Mouse (Mus musculus): ENCODE data around the gene Plekhg3. TPM values are rescaled to one million over a fixed set of nuclear protein-coding genes. Genes with fewer than 3 reads are reported as not detected.

The Plekhg3 gene
- polyA plus RNA-seq, 1 experiment: 11.2 TPM

DNA sequence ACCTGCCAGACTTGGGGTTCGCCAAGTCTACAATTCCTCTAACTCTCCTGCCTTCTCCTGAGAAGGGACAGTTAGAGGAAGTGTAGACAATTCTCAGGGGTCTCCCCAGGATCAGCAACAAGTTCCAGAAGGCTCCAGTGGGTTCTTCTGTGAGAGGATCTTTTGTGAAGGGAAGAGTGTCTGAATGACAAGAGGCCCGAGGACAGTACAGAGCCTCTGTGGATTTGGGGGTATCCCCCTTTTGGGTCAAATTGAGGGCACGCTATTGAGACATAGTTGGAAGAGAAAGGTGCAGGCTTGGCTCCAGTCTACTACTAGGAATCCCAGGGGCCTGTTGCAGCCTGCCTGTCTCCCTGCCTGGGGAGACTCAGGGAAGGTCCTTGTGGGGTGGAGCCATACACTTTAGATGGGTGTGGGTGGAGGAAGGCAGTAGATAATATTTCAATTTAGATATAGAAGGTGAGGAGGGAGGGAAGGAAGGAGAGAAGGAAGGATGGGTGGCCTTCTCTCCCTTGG, 24.2 kb downstream of the Plekhg3 start:
- no peak overlapping the region for H3K4me2 ChIP-seq (ENCODE audit: low read depth)
- no peaks in the 10 kb centered on the region for H3K36me3 ChIP-seq (ENCODE audit: control insufficient read depth, insufficient read depth)
- no peak overlapping the region for H3ac ChIP-seq (ENCODE audit: control insufficient read depth, insufficient read length)
- no peaks in the 10 kb centered on the region for H3K27me3 ChIP-seq (ENCODE audit: control insufficient read depth, insufficient read depth, insufficient read length)
- no peak overlapping the region for H3K4me3 ChIP-seq
- TF ChIP-seq POLR2A (IDR thresholded peaks at IDR 0.05; ENCODE audit: insufficient read length, low read depth): no peak
- peaks cover 57% of the 10 kb centered on the region for H3K79me2 ChIP-seq (ENCODE audit: control insufficient read depth, insufficient read depth)

DNA sequence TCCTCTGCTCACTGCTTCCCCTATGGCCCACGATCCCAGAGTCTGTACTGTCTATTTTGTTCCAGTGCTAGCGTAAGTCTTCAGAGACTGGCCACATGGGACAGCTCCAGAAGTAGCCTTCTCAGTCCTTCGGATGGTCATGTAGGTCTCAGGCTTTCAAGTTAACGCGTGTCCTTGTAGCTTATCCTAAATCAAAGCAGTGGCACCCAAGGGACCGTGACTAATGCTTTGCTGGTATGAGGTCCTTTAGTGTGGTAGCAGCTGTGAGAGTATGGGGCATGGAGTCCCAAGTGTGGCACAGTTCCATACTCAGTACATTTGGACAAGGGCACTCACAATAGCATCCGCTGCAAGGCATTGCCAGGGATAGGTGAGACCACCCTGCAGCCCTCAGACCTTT, 25.5 kb downstream of the Plekhg3 start:
- Histone ChIP-seq H3K4me2 (ENCODE audit: low read depth) (peak overlapping the region; percentile 7), H3K27me3 (ENCODE audit: control insufficient read depth, insufficient read depth, insufficient read length) (no peaks in the 10 kb centered on the region), H3K4me3 (no peak overlapping the region), H3ac (ENCODE audit: control insufficient read depth, insufficient read length) (no peak overlapping the region), H3K36me3 (ENCODE audit: control insufficient read depth, insufficient read depth) (peaks cover 6% of the 10 kb centered on the region), H3K79me2 (ENCODE audit: control insufficient read depth, insufficient read depth) (peaks cover 45% of the 10 kb centered on the region)
- TF ChIP-seq E2F4 (IDR thresholded peaks at IDR 0.05; ENCODE audit: insufficient read depth): no peak

DNA sequence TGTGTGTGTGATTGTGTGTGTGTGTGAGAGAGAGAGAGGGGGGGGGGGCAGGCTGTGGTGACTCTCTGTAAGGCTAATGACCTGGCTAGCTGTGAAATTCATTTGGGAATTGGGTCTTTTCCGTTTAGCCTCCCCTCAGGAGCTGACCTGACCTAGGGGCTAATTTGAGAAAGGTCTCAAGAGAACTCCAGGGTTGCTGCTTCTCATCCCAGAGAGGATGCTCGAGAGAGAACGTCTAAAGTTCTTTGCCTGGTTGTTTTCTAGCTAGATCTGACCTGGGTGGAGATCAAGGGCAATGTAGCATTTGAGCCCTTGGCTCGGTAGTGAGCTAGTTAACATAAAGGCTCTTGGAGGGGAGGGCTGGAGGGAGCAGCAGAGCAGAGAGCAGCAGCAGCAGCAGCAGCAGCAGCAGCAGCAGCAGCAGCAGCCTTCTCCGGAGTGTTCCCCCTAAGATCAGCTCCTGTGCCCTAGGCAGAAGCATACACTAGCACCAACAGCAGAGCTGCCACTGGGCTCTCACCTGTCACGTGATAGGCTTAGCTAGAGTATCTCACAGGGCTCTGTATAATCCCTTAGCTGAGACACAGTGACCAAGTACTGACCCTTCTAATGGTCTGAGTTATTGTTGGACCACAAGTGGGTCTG, 26.2 kb downstream of the Plekhg3 start:
- no peak for TF ChIP-seq USF1 (IDR thresholded peaks at IDR 0.05; ENCODE audit: low read depth)
- TF ChIP-seq POLR2AphosphoS2 (IDR thresholded peaks at IDR 0.05; ENCODE audit: insufficient read length, low read depth): no peak
- TF ChIP-seq SRF (IDR thresholded peaks at IDR 0.05; ENCODE audit: control insufficient read depth, insufficient read length, low read depth): no peak
- no peak for TF ChIP-seq MAX (IDR thresholded peaks at IDR 0.05; ENCODE audit: low read depth)
- no peak for TF ChIP-seq MYOD1 (IDR thresholded peaks at IDR 0.05; ENCODE audit: control insufficient read depth in 1 of 3, insufficient read length in 2 of 3, low read depth in 2 of 3)
- Histone ChIP-seq H3K4me2 (ENCODE audit: low read depth) (no peak overlapping the region), H3ac (ENCODE audit: control insufficient read depth, insufficient read length) (no peak overlapping the region), H3K36me3 (ENCODE audit: control insufficient read depth, insufficient read depth) (peaks cover 6% of the 10 kb centered on the region), H3K79me2 (ENCODE audit: control insufficient read depth, insufficient read depth) (peaks cover 43% of the 10 kb centered on the region), H3K4me3 (no peak overlapping the region), H3K27me3 (ENCODE audit: control insufficient read depth, insufficient read depth, insufficient read length) (no peaks in the 10 kb centered on the region)

DNA sequence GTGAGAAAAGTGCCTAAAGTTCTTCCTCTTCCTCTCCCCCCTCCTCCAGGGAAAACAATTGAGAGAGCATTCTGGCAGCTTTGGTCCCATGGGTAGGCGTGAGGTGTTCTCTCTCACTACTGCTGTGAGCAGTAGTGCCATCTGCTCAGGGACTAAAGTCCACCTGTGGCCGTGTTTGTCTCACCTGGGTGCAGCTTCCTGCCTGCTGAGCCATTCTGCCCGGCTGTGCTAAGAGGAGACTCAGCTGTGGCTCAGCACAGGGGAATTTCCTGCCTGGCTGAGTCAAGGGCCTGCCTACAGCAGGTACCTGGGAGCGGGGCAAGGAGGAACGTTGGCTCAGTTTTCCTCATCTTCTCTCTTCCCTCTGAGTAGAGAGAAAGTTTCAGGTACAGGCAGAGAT, 27.5 kb downstream of the Plekhg3 start:
- Histone ChIP-seq H3K36me3 (ENCODE audit: control insufficient read depth, insufficient read depth) (peaks cover 6% of the 10 kb centered on the region), H3ac (ENCODE audit: control insufficient read depth, insufficient read length) (no peak overlapping the region), H3K4me3 (no peak overlapping the region), H3K27me3 (ENCODE audit: control insufficient read depth, insufficient read depth, insufficient read length) (no peaks in the 10 kb centered on the region), H3K4me2 (ENCODE audit: low read depth) (no peak overlapping the region), H3K79me2 (ENCODE audit: control insufficient read depth, insufficient read depth) (peaks cover 37% of the 10 kb centered on the region)
- TF ChIP-seq USF1 (IDR thresholded peaks at IDR 0.05; ENCODE audit: low read depth) (no peak), REST (IDR thresholded peaks at IDR 0.05; ENCODE audit: insufficient read depth, insufficient read length) (no peak), MAX (IDR thresholded peaks at IDR 0.05; ENCODE audit: low read depth) (no peak), E2F4 (IDR thresholded peaks at IDR 0.05; ENCODE audit: insufficient read depth) (no peak), TCF3 (IDR thresholded peaks at IDR 0.05; ENCODE audit: insufficient read length, low read depth) (no peak), MYOG (IDR thresholded peaks at IDR 0.05; ENCODE audit: control insufficient read depth in 1 of 3, insufficient read depth in 1 of 3, insufficient read length in 2 of 3, low read depth in 2 of 3) (no peak)

DNA sequence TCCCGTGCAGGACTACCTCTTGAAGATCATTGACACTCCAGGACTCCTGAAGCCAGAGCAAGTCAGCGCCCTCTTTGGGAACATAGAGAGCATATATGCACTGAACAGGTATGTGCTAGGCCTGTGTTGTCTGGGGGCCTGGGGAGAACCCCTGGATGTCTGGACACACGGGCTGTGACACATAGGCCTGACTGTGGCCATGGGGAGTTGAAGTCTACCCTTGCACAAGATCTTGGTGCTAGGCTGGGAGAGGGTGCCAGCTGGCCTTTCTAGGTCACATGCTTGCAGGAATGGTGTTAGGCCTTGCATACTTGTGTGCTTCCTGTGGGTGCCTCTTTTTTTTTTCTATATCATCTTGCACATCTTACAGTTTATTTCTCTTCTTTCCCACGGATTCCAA, 31.5 kb downstream of the Plekhg3 start:
- Histone ChIP-seq H3K79me2 (ENCODE audit: control insufficient read depth, insufficient read depth) (peaks cover 9% of the 10 kb centered on the region), H3K4me2 (ENCODE audit: low read depth) (no peak overlapping the region), H3K4me3 (no peak overlapping the region), H3K27me3 (ENCODE audit: control insufficient read depth, insufficient read depth, insufficient read length) (no peaks in the 10 kb centered on the region), H3K36me3 (ENCODE audit: control insufficient read depth, insufficient read depth) (peaks cover 19% of the 10 kb centered on the region), H3ac (ENCODE audit: control insufficient read depth, insufficient read length) (no peak overlapping the region)
- TF ChIP-seq E2F4 (IDR thresholded peaks at IDR 0.05; ENCODE audit: insufficient read depth) (no peak), TCF3 (IDR thresholded peaks at IDR 0.05; ENCODE audit: insufficient read length, low read depth) (no peak), POLR2A (IDR thresholded peaks at IDR 0.05; ENCODE audit: insufficient read length, low read depth) (no peak), USF1 (IDR thresholded peaks at IDR 0.05; ENCODE audit: low read depth) (no peak), MYOG (IDR thresholded peaks at IDR 0.05; ENCODE audit: control insufficient read depth in 1 of 3, insufficient read depth in 1 of 3, insufficient read length in 2 of 3, low read depth in 2 of 3) (no peak), SRF (IDR thresholded peaks at IDR 0.05; ENCODE audit: control insufficient read depth, insufficient read length, low read depth) (no peak), POLR2AphosphoS2 (IDR thresholded peaks at IDR 0.05; ENCODE audit: insufficient read length, low read depth) (no peak), MAX (IDR thresholded peaks at IDR 0.05; ENCODE audit: low read depth) (no peak), REST (IDR thresholded peaks at IDR 0.05; ENCODE audit: insufficient read depth, insufficient read length) (no peak), MYOD1 (IDR thresholded peaks at IDR 0.05; ENCODE audit: control insufficient read depth in 1 of 3, insufficient read length in 2 of 3, low read depth in 2 of 3) (no peak), TCF12 (IDR thresholded peaks at IDR 0.05; ENCODE audit: insufficient read depth, poor library complexity, severe bottlenecking) (no peak), CEBPB (IDR thresholded peaks at IDR 0.05; ENCODE audit: insufficient read depth, poor library complexity, severe bottlenecking) (no peak)

- peaks cover 21% of the 10 kb centered on the region for H3K36me3 ChIP-seq (ENCODE audit: control insufficient read depth, insufficient read depth)
- no peak overlapping the region for H3K4me3 ChIP-seq
Observed at GRCm38 (mm10) chr12:76566284-76566683, 35.6 kb downstream of the Plekhg3 start.

More at GRCm38 (mm10) chr12:76566284-76566683, 35.6 kb downstream of the Plekhg3 start:
- no peaks in the 10 kb centered on the region for H3K79me2 ChIP-seq (ENCODE audit: control insufficient read depth, insufficient read depth)
- TF ChIP-seq MAX (IDR thresholded peaks at IDR 0.05; ENCODE audit: low read depth) (no peak), TCF3 (IDR thresholded peaks at IDR 0.05; ENCODE audit: insufficient read length, low read depth) (no peak), MYOG (IDR thresholded peaks at IDR 0.05; ENCODE audit: control insufficient read depth in 1 of 3, insufficient read depth in 1 of 3, insufficient read length in 2 of 3, low read depth in 2 of 3) (no peak), TCF12 (IDR thresholded peaks at IDR 0.05; ENCODE audit: insufficient read depth, poor library complexity, severe bottlenecking) (no peak), CEBPB (IDR thresholded peaks at IDR 0.05; ENCODE audit: insufficient read depth, poor library complexity, severe bottlenecking) (no peak), E2F4 (IDR thresholded peaks at IDR 0.05; ENCODE audit: insufficient read depth) (no peak), MYOD1 (IDR thresholded peaks at IDR 0.05; ENCODE audit: control insufficient read depth in 1 of 3, insufficient read length in 2 of 3, low read depth in 2 of 3) (no peak), USF1 (IDR thresholded peaks at IDR 0.05; ENCODE audit: low read depth) (no peak), POLR2A (IDR thresholded peaks at IDR 0.05; ENCODE audit: insufficient read length, low read depth) (no peak), SRF (IDR thresholded peaks at IDR 0.05; ENCODE audit: control insufficient read depth, insufficient read length, low read depth) (no peak), REST (IDR thresholded peaks at IDR 0.05; ENCODE audit: insufficient read depth, insufficient read length) (no peak), POLR2AphosphoS2 (IDR thresholded peaks at IDR 0.05; ENCODE audit: insufficient read length, low read depth) (no peak)
- no peak overlapping the region for H3K4me2 ChIP-seq (ENCODE audit: low read depth)
- H3ac ChIP-seq (ENCODE audit: control insufficient read depth, insufficient read length): no peak overlapping the region
- no peaks in the 10 kb centered on the region for H3K27me3 ChIP-seq (ENCODE audit: control insufficient read depth, insufficient read depth, insufficient read length)
